Mouse (Mus musculus) left cerebral cortex, adult 2 months (tissue): ENCODE data around the gene Gm43302. TPM values are rescaled to one million over a fixed set of nuclear protein-coding genes. Genes with fewer than 3 reads are reported as not detected.
"Not testable (repeated sequence)": the region's sequence is repeated elsewhere in the genome, so short reads cannot be mapped to it uniquely, and the experiment has no call there.

Experiments
- DNase-seq, 2 experiments: peaks; one replicate each; pipeline ENCODE4 v3.0.0; 2021 to 2022; ENCODE audit warnings: low spot score in 2 of 2, mixed read lengths in 1 of 2; ENCODE audit errors: extremely low spot score in 1 of 2
- H3K27ac ChIP-seq: fragments of 200-600 bp; 2 replicates; pipeline ENCODE4 v1.8.1; 2022
- H3K4me3 ChIP-seq: fragments of 200-600 bp; 2 replicates; pipeline ENCODE4 v1.8.1; 2022
- CTCF ChIP-seq: fragments of 200-600 bp; IDR thresholded peaks from 2 replicates; pipeline ENCODE4 v1.8.1; 2022; ENCODE audit warnings: antibody characterized with exemption, mild to moderate bottlenecking, moderate library complexity
- intact Hi-C: fragments of 180-260 bp; cut with DNase I; formaldehyde crosslinking; loops from one replicate; pipeline ENCODE4 v1.15.1; 2025
- total RNA-seq, 2 experiments: library from RNA; stranded (reverse); gene quantifications; 2 replicates each; pipeline ENCODE4 v1.2.3; 2021

Gm43302 gene
- total RNA-seq, 2 experiments from 2014 or later, result not detected

DNA sequence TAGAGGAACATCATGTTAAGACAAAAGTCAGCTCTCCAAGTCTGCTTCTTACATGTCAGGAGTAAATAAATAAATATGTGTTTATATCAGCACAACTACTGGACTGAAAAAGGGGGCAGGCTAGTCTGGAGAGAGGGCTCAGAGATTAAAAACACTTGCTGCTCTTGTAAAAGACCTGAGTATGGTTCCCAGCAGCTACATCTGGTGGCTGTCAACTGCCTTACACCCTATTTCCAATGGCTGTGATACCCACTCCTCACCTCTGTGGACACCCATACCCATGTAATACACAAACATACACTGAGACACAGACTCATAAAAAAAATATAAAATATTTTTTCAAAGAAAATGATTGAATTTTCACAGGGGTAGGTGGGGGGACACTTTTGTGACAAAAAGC is 41.0 kb downstream of the Gm43302 start:
- intact Hi-C loops, result no loop called here
- no peak overlapping the region for H3K27ac ChIP-seq
- TF ChIP-seq CTCF, result no peak
- no peak for DNase-seq
- H3K4me3 ChIP-seq, result no peak overlapping the region

GRCm38 (mm10) chr5:105244741-105245140 is 48.8 kb downstream of the Gm43302 start:
- intact Hi-C loops, result not testable (repeated sequence)

DNA sequence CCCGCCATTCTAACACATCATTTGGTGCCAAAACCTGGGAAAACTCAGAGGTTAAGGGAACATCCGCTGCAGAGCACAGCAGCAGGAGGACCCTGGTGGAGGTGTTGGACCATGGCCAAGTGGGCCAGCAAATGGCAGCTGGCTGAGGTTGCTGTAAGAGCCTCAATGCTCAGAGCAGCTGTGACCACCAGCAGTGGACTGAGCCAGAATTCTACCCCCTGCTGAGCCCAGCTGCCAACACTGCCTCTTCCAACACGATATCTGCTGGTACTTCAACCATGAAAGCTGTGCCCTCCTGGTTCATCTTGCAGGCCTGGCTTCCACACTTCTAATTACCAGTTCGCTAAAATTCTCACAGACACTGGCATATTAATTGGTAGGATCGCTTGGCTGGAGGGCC is 52.5 kb downstream of the Gm43302 start:
- H3K27ac ChIP-seq, intact Hi-C loops, DNase-seq, H3K4me3 ChIP-seq: not testable (repeated sequence)

More at GRCm38 (mm10) chr5:105244741-105245140, 48.8 kb downstream of the Gm43302 start:
- H3K27ac ChIP-seq, H3K4me3 ChIP-seq, DNase-seq: not testable (repeated sequence)

GRCm38 (mm10) chr5:105239483-105240047 is 53.9 kb downstream of the Gm43302 start, which contains the start of gene Gbp10:
Gbp10 (minus strand) TSS chr5:105239533.
- DNase-seq, H3K4me3 ChIP-seq, H3K27ac ChIP-seq, intact Hi-C loops: not testable (repeated sequence)

GRCm38 (mm10) chr5:105238402-105238801 is 55.1 kb downstream of the Gm43302 start:
- DNase-seq, H3K4me3 ChIP-seq, intact Hi-C loops, H3K27ac ChIP-seq: not testable (repeated sequence)

- intact Hi-C loops, H3K4me3 ChIP-seq, DNase-seq, H3K27ac ChIP-seq: not testable (repeated sequence)
Observed at GRCm38 (mm10) chr5:105236040-105236439, 57.5 kb downstream of the Gm43302 start.

DNA sequence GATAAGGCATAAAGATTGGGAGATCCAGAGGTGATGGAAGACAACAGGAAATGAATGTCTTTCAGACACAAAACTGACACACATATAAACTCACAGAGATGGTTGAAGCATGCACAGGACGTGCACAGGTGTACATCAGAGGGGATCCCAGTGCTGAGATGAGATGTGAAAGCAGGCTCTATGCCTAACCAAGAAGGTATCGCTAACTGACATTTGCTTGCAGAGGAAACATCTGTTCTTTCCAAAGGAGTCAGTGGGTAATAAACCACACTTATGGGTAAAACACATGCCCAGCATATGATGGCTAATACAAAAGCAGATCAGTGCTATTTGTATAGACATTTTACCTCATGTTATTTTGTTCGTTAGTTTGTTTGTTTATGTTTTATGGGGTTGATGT is 84.5 kb downstream of the Gm43302 start:
- H3K27ac ChIP-seq, H3K4me3 ChIP-seq, DNase-seq: not testable (repeated sequence)
- intact Hi-C loops, result loop anchor here (5.0 kb wide), 1 partner anchor 53 kb away; no protein-coding TSS in a partner anchor

- H3K4me3 ChIP-seq, result not testable (repeated sequence)
Observed at GRCm38 (mm10) chr5:105200791-105201355, 92.6 kb downstream of the Gm43302 start.

DNA sequence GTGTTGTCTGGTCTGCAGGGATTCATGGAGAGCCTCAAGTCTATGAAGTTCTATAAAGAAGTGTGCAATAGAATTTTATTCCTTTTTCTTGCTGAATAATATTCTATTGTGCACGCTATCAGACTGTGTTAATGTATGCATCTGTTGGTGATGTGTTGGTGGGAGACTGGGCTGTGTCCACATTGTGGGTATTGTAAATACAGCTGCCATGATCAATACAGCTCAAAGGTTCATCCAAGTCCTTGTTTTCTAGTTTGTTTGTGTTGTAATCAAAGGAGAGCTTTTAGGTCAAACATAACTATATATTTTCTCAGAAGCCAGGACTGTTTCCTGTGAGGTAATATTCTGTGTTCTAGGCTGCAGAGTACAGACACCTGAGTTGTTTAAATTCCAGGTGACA is 94.3 kb downstream of the Gm43302 start:
- H3K4me3 ChIP-seq, H3K27ac ChIP-seq, intact Hi-C loops, DNase-seq: not testable (repeated sequence)

More at GRCm38 (mm10) chr5:105200791-105201355, 92.6 kb downstream of the Gm43302 start:
- intact Hi-C loops, H3K27ac ChIP-seq, DNase-seq: not testable (repeated sequence)

- DNase-seq, H3K4me3 ChIP-seq, H3K27ac ChIP-seq, intact Hi-C loops: not testable (repeated sequence)
Observed at GRCm38 (mm10) chr5:105197915-105198560, 95.5 kb downstream of the Gm43302 start.

GRCm38 (mm10) chr5:105196308-105196707 is 97.2 kb downstream of the Gm43302 start:
- DNase-seq, H3K4me3 ChIP-seq, intact Hi-C loops, H3K27ac ChIP-seq: not testable (repeated sequence)

- DNase-seq, H3K27ac ChIP-seq, H3K4me3 ChIP-seq, intact Hi-C loops: not testable (repeated sequence)
Observed at GRCm38 (mm10) chr5:105192536-105192935, 101.0 kb downstream of the Gm43302 start.

GRCm38 (mm10) chr5:105181446-105181845 is 112.0 kb downstream of the Gm43302 start:
- H3K27ac ChIP-seq, result no peak overlapping the region
- no peak for TF ChIP-seq CTCF
- no peak overlapping the region for H3K4me3 ChIP-seq
- intact Hi-C loops, result no loop called here
- DNase-seq, result no peak

Other genes starting within 250 kb of the Gm43302 start
- 1 to 10 TPM; 3.0 to 3.4 TPM for gene Gbp9, start 154.2 kb downstream of the Gm43302 start, total RNA-seq
- not detected for gene Gbp8, start 154.2 kb downstream of the Gm43302 start, total RNA-seq
- 1 to 10 TPM; 1.1 to 2.3 TPM for gene Gbp4, start 154.1 kb downstream of the Gm43302 start, total RNA-seq
- gene Gbp10, start 54.2 kb downstream of the Gm43302 start, total RNA-seq, result not detected
- gene Gbp6, start within 50 bp of the Gm43302 start, total RNA-seq, result under 1 TPM; 0.84 to 0.95 TPM
- gene Lrrc8b, start 122.1 kb upstream of the Gm43302 start, total RNA-seq, result 10 to 100 TPM; 90.1 to 90.6 TPM
- gene Lrrc8c, start 225.7 kb upstream of the Gm43302 start, total RNA-seq, result 10 to 100 TPM; 32.7 to 37.5 TPM